Mouse (Mus musculus) lung, adult 2 months (tissue): ENCODE results near the gene AW551984.

ENCODE experiments used
- CTCF ChIP-seq: fragments of 200-500 bp; IDR thresholded peaks from 2 replicates; pipeline ENCODE4 v1.5.1; 2011; ENCODE audit warnings: mild to moderate bottlenecking, low read length, control low read depth; ENCODE audit not compliant: insufficient read depth
- POLR2A ChIP-seq: fragments of 200-500 bp; IDR thresholded peaks from 2 replicates; pipeline ENCODE4 v1.6.1; 2011; ENCODE audit warnings: low read depth, mild to moderate bottlenecking, control low read depth, low read length, borderline replicate concordance; ENCODE audit errors: extremely low read depth

GRCm38 (mm10) chr9:39553946-39554345, 50.3 kb downstream of the AW551984 start, which contains the start of gene Olfr958:
- no peak for TF ChIP-seq CTCF
- no peak for TF ChIP-seq POLR2A
